Mouse (Mus musculus) brain, embryonic 14.5 days (tissue): ENCODE data around the gene Marco. TPM values are rescaled to one million over a fixed set of nuclear protein-coding genes. Genes with fewer than 3 reads are reported as not detected.

Source experiments
- DNase-seq: peaks from one replicate; pipeline ENCODE4 v3.0.0-alpha.2; 2011; ENCODE audit warnings: low read depth
- CTCF ChIP-seq: fragments of 200-500 bp; IDR thresholded peaks from 2 replicates; pipeline ENCODE4 v1.5.1; 2012; ENCODE audit warnings: inconsistent platforms, mild to moderate bottlenecking, moderate library complexity, borderline replicate concordance; ENCODE audit not compliant: insufficient read depth, insufficient read length; ENCODE audit errors: extremely low read depth
- POLR2A ChIP-seq: fragments of 200-500 bp; IDR thresholded peaks from 2 replicates; pipeline ENCODE4 v1.6.1; 2012; ENCODE audit warnings: mild to moderate bottlenecking, inconsistent platforms, borderline replicate concordance; ENCODE audit not compliant: poor library complexity, insufficient read depth, insufficient read length, severe bottlenecking; ENCODE audit errors: extremely low read depth
- polyA plus RNA-seq: library from polyadenylated mRNA; depleted of rRNA; stranded (reverse); fragments of >200 nt; gene quantifications from 2 replicates; pipeline ENCODE4 v1.2.3, GENCODE M21; 2012

Marco gene
- polyA plus RNA-seq, 1 experiment = 0.11 TPM

DNA sequence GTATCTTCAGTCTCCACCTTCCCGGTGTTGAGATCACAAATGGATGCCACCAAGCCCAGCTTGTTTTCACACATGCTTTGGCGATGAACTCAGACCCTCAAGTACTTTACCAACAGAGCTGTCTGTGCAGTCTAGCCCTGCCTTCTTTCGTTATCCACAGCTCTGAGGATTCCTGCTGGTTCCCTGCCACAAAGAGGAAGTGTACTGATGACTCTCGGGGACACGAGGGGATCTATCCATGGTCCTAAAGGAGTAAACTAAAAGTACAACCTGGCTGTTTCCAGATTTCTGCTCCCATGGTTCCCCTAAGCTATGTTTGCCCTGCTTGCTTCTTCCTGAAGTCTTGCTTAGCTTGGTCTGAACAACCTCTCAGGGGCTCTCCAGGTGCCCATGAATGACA lies 23.9 kb downstream of the Marco start:
- TF ChIP-seq CTCF (no peak), POLR2A (no peak)
- no peak for DNase-seq

DNA sequence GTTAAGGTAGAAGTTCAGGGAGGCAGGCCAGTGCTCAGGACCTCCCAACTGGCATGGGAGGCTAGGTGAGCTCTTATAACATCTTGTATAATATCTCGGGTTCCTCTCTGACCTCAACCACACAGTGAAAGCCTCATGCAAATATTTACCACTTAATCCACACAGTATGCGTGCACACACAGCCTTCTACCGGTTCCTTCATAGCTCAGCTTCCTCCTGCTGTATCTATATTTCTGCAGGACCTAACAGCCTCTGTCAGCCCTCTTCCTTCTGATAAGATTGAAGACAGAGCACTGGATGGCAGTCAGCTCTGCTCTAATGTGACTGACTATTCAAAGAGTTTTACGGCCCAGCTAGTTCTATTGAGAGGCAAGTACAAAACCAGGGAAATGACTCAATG lies 30.0 kb downstream of the Marco start:
- DNase-seq = no peak
- TF ChIP-seq CTCF (no peak), POLR2A (no peak)

DNA sequence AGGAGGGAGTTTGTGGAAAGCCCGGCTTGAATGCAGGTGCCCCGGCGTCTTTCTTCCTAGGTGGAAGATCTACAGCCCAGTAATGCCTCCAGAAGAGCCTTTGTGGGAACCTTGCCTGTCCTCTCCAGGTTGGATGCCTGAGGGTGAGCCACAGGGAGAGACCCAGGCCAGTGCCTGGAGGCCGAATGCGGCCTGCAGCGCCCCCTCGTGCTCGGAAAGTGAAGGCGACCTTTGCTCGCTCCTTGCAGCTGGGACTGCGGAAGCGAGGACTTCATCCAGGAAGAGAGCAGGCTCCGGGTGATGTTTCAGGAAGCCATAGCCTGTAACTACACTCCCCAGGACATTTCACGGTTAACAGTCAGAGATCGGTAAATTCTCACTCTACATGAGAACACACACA lies 35.9 kb downstream of the Marco start:
- DNase-seq = peak; percentile 59
- TF ChIP-seq CTCF (peak; percentile 77), POLR2A (no peak)

DNA sequence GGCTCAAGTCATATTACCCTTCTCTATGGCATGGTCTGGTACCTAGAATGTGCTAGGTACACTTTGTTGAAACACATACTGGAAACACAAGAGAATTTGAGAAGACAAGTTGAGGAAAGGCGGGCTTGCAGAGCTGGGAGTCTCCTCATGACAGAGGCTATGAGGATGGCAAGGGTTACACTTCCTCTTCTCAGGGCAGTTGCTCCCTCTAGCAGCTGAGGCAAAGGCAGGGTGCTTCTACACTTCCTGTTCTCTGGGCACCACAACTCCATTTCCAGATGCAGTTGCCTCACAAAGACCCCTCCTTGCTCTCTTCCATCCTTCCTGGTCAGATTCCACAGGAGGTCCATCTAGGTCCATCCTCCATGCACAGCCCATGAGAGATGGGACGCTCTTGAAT lies 37.5 kb downstream of the Marco start:
- TF ChIP-seq CTCF (no peak), POLR2A (no peak)
- DNase-seq = no peak

DNA sequence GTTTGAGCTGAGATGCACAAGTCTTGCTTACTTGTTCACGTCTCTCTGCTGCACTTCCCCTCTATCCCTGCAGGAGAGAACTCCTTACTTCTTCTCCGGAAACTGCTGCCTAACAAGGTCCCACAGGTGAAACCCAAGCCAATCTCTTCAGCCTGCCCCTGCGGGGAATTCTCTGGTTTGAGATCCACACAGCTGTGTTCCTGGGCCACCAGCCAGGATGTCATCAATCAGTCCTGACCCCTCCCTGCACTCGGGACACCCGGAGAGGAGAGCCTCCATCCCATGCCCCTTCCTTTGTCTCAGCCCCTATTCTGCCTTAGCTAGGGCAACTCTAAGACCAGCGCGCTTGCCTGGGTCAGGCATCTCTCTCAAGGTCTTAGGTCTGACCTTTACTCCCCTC lies 38.1 kb downstream of the Marco start:
- no peak for DNase-seq
- TF ChIP-seq CTCF = no peak
- no peak for TF ChIP-seq POLR2A

DNA sequence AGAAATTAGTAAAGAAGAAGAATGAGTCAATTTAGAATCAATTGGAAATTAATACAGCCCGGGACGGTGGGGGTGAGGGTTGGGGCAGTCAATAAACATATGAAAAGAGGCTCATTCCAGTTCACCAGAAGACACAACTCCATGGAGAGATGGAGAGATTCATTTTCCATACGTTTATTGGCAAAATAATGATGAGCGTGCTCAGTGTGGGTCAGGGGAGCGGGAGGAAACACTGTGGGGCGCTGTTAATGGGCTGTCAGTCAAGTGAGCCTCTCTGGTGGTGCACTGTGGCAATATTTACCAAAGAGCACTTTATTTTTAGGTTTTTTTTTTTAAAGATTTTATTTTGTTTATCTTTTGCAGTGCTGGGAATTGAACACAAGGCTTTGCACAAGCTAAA lies 45.8 kb downstream of the Marco start:
- no peak for TF ChIP-seq CTCF
- no peak for TF ChIP-seq POLR2A
- DNase-seq = peak; percentile 27

DNA sequence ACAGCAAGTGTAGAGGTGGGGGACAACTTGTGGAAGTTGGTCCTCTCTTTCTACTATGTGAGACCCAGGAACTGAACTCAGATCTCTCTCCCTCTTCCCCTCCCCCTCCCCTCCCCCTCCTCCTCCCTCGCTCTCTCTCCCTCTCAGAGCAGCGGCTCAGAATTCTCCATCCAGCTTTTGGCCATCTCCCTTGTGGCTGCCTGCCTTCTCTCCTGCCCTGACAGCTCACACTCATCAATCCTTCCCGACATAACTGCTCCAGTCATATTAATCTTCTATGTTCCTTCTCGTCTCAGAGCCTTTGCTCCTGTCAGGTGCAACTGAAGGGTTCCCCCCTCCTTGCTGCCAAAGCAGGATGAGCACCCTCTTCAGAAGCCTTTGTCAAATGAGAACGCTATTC lies 46.3 kb downstream of the Marco start:
- TF ChIP-seq POLR2A = no peak
- TF ChIP-seq CTCF = no peak
- DNase-seq = peak; percentile 42

DNA sequence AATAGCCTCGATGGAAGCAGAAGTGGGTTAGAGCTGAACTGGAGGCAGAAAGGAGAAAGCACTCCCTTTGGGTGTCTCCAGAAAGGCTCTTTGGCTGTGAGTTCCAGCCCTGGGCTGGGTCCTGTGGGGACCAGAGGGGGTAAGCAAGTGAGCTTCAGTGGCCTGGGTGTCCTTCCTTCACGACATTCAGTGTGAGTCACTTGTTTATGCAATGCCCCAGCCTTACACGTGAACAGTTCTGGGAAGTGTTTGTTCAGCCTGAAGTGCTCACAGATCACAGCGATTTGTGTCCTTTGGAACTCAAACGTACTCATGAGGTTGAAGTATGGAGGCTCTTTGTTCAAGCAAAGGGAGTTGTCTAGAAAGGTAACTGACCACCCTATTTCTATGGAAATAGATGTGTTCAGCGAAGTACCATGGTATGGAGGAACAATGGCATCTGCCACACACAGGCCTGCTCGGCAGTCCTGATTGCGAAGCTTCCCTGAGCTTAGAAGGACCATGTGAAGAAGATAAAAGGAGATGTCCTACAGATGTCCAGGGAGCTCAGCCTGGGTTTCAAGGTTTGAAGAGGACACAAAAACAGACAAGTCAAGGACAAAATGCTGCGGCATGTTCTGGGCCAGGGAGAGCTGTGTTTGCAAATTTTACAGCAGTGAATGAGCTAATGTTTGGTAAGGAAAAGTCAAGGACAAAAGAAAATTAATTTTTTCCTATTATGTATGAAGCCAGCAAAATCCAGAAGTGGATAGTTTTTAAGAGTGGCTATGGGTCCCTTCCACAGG lies 53.1 kb downstream of the Marco start:
- TF ChIP-seq CTCF = no peak
- TF ChIP-seq POLR2A = no peak

DNA sequence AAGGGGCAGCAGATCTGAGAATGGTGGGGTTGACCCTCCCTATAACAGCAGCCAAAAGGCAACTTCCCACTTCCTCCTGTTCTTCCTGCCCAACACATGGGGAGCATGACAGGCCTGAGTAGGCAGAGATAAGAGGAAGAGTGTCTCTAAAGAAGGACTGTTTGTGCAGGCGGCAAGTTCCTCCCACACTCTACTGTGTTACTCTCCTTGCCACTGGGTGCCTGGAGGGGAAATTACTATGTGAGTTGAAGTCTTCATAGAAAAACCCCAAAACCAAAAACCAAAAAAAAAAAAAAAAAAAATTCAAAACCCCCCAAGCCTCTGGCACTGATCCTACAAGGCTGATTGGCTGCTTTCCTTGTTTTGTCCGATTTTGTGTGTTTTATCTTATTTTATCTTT lies 55.2 kb downstream of the Marco start:
- DNase-seq = no peak
- no peak for TF ChIP-seq POLR2A
- TF ChIP-seq CTCF = no peak

More for the DNA sequence above, 53.1 kb downstream of the Marco start:
- DNase-seq = no peak

DNA sequence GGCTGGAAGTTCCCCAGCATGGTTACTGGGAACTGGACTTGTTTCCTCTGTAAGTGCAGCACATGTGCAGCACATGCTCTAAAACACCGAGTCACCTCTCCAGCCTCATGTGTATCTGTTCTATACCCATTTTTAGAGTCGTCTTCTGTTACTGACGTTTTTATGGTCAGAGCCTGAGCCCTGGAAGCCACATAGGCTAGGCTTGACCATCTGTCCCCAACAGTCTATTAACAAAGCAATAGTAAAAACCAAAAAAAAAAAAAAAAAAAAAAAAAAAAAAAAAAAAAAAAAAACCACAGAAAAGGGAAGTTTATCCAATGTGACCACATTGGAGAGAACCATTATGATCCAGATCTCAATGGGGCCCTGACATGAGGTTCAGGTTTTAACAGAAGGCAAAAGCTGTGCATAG lies 61.6 kb downstream of the Marco start:
- TF ChIP-seq POLR2A (no peak), CTCF (no peak)
- DNase-seq = no peak

DNA sequence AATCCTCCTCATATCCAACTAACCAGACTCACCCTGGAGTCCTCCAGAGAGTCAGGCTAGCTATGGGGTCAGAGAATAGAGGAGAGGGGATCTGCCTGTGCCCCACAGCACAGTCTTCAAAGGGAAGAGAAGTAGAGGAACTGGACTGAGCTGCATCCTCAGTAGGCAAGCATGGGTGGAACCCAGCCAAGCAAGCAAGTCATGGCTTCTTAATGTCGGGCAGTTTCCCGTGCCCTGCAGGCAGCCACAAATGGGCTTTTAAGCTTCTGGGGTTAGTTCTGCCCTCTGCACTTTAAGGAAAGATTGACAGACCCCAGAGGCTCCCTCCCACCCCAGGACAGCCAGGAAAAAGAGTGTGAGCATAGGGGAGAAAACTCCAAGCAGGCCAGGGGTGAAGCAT lies 63.2 kb downstream of the Marco start:
- peak; percentile 12 for DNase-seq
- TF ChIP-seq POLR2A (no peak), CTCF (no peak)

DNA sequence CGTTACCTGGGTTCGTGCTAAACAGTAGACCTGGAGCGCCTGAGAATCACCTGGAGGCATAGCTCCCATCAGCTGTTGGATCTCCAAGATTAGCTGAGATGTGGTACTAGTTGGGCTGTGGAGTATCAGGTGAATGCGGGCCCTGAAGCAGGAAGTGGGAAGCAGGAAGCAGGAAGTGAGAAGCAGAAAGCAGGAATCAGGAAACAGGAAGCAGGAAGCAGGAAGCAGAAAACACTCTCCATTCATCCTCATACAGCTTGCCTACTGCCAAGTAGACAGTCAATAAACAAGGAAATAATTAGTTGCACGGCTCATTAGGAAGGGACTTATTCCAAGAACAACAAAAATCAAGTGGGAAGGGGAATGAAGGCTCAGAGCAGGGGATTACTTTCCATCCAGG lies 69.2 kb downstream of the Marco start:
- TF ChIP-seq POLR2A (no peak), CTCF (no peak)
- no peak for DNase-seq
